Mouse (Mus musculus): ENCODE results near the gene Fcrl1. TPM values are rescaled to one million over a fixed set of nuclear protein-coding genes. Genes with fewer than 3 reads are reported as not detected.
"Not testable (repeated sequence)": the region's sequence is repeated elsewhere in the genome, so short reads cannot be mapped to it uniquely, and the experiment has no call there.

Fcrl1 gene
- 0.21 and 0.29 TPM in 2 replicates for polyA plus RNA-seq (2012; rRNA removed)

DNA sequence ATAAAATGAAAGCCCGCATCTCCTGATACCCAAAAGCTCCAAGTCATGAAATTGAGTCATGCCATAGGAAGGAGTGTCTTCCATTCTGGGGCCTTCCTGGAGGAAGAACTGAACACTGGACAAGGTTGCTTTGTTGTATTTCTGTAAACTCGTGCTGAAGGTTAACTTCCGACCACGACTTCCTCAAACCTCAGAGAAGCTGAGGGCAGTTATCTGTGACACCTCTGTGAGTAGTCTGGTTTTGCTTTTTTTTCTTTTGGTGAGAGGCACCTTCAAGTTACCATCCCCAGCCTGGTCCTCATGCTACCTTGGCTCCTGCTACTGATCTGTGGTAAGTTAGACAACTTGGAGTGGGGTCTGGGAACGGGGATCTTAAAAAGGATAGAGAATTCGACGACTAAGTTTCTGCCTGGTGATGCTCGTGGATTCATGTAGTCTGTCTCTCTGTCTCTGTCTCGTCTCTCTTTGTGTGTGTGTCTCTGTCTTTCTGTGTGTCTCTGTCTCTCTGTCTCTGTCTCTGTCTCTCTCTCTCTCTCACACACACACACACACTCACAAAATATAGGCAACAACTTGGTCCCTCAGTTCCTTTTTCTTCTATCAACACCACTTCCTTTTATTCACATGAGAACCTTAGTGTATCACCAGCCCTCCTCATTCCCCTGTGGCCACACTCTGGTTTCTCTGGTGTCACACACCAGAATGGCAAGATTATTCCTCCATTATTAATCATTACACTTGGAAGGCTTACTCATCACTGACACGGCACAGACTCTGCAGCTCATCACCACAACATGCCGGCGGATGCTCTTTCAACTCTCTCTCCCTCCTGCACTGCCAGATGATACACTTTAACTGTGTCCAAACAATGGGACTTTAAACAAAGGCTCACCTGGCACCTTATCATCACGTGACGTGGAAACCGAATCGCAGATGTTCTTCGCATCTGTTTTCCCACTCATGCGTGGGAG is at the start of gene Fcrl1:
TSS of gene Fcrl1 (plus strand) at position 193 of the 971 bp plus-strand sequence.
- DNase-seq, result no peak
- Histone ChIP-seq H3K27ac (ENCODE audit: insufficient read depth, low read length) (no peak within 1 kb of the TSS), H3K4me1 (ENCODE audit: control insufficient read depth, insufficient read depth, low read length) (no peaks in the 10 kb centered on the region), H3K27me3 (ENCODE audit: control insufficient read depth, insufficient read depth, low read length) (no peaks in the 10 kb centered on the region), H3K4me3 (replicated peaks; ENCODE audit: insufficient read depth, low read depth, low read length) (no peak within 1 kb of the TSS)
- WGBS, result 84% methylated on average over 18 of the region's 18 CpGs
- TF ChIP-seq CTCF (IDR thresholded peaks at IDR 0.05; ENCODE audit: borderline replicate concordance, insufficient read depth, low read depth, low read length) (no peak), POLR2A (IDR thresholded peaks at IDR 0.05; ENCODE audit: borderline replicate concordance, insufficient read depth, low read length) (no peak)

DNA sequence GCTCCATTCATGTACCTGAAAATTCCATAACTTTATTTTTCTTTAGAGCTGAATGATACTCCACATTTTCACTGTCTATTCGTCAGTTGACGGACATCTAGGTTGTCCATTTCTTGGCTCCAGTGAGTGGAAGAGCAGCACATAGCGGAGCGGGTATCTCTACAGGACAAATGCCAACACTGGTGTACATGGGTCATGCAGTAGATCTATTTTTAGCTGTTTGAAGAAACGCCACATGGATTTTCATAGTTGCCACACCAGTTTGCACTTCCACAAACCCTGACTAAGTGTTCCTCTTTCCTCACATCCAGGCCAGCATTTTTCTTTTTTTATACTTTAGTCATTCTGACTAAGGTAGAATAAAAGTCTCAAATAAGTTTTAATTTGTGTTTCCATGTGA is 38.3 kb upstream of the Fcrl1 start:
- Histone ChIP-seq H3K4me3 (replicated peaks; ENCODE audit: insufficient read depth, low read depth, low read length) (no peak overlapping the region), H3K27ac (ENCODE audit: insufficient read depth, low read length) (no peak overlapping the region), H3K4me1 (ENCODE audit: control insufficient read depth, insufficient read depth, low read length) (no peaks in the 10 kb centered on the region), H3K27me3 (ENCODE audit: control insufficient read depth, insufficient read depth, low read length) (no peaks in the 10 kb centered on the region)
- no peak for DNase-seq
- WGBS, result 51% methylated on average over 5 of the region's 5 CpGs
- TF ChIP-seq CTCF (IDR thresholded peaks at IDR 0.05; ENCODE audit: borderline replicate concordance, insufficient read depth, low read depth, low read length) (no peak), POLR2A (IDR thresholded peaks at IDR 0.05; ENCODE audit: borderline replicate concordance, insufficient read depth, low read length) (no peak)

DNA sequence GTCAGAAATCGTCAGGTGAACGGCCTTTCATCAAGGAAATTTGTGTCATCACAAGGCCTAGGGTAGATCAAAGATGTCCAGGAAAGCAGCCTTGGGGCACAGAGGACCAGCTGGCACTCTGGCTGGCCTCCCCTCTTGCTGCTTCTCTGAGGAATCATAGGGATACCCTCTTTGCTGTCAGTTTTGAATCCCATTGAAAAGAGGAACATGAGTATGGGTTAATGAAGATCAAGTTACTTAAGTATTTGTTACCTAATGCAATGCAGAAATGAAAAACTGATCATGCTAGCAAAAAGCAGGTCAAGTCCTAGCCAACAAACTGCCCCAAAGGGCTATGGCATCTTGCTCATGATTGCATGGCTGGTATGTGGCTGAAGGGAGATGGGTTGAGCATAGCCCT is 25.2 kb upstream of the Fcrl1 start:
- not testable (repeated sequence) for H3K27me3 ChIP-seq (ENCODE audit: control insufficient read depth, insufficient read depth, low read length); H3K27ac ChIP-seq (ENCODE audit: insufficient read depth, low read length); DNase-seq; H3K4me3 ChIP-seq (replicated peaks; ENCODE audit: insufficient read depth, low read depth, low read length); H3K4me1 ChIP-seq (ENCODE audit: control insufficient read depth, insufficient read depth, low read length)
- WGBS, result 75% methylated on average over 2 of the region's 2 CpGs

DNA sequence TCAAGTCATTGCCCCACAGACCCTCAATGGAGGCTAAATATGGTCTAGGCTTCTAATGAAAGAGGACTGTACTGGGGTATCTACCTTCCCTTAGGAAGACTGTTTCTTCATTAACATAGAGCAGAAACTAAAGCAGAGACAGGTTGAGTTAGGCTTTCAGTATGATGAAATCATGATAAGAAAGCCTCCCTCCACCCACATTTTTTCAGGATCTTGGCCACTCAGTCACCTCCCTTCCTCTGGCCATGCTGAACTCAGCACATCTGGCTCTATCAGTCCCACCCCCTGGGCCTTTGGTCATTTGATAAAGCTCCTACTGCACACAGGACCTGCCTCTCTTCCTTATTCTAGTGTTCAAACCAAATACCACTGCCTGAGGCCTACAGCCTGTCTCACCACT is 18.6 kb upstream of the Fcrl1 start, which contains the start of gene Cd5l:
TSS of gene Cd5l (plus strand) at position 301 of the 400 bp plus-strand sequence.
- no peaks in the 10 kb centered on the region for H3K4me1 ChIP-seq (ENCODE audit: control insufficient read depth, insufficient read depth, low read length)
- TF ChIP-seq CTCF (IDR thresholded peaks at IDR 0.05; ENCODE audit: borderline replicate concordance, insufficient read depth, low read depth, low read length) (no peak), POLR2A (IDR thresholded peaks at IDR 0.05; ENCODE audit: borderline replicate concordance, insufficient read depth, low read length) (no peak)
- no peak within 1 kb of the TSS for H3K27ac ChIP-seq (ENCODE audit: insufficient read depth, low read length)
- no peak within 1 kb of the TSS for H3K4me3 ChIP-seq (replicated peaks; ENCODE audit: insufficient read depth, low read depth, low read length)
- no peak for DNase-seq
- no peaks in the 10 kb centered on the region for H3K27me3 ChIP-seq (ENCODE audit: control insufficient read depth, insufficient read depth, low read length)

DNA sequence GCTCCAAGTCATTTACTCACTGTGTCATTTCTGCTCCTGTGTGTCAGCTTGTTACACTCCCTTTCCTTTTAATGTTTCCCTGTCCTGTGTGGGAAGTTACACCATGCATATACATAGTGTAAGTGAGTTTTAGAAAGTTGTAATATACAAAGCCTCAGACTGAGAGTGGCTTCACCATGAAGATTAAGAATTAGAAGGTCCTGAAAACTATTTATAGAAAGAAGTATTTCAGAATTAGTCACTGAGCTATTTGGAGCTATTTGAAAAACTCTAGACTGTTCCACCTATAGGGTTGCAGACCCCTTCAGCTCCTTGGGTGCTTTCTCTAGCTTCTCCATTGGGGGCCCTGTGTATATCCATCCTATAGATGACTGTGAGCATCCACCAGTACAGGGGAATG is 17.0 kb upstream of the Fcrl1 start:
- H3K4me1 ChIP-seq (ENCODE audit: control insufficient read depth, insufficient read depth, low read length), result no peaks in the 10 kb centered on the region
- no peaks in the 10 kb centered on the region for H3K27me3 ChIP-seq (ENCODE audit: control insufficient read depth, insufficient read depth, low read length)
- no peak overlapping the region for H3K27ac ChIP-seq (ENCODE audit: insufficient read depth, low read length)
- TF ChIP-seq CTCF (IDR thresholded peaks at IDR 0.05; ENCODE audit: borderline replicate concordance, insufficient read depth, low read depth, low read length), result no peak
- no peak for TF ChIP-seq POLR2A (IDR thresholded peaks at IDR 0.05; ENCODE audit: borderline replicate concordance, insufficient read depth, low read length)
- no peak for DNase-seq
- H3K4me3 ChIP-seq (replicated peaks; ENCODE audit: insufficient read depth, low read depth, low read length), result no peak overlapping the region

GRCm38 (mm10) chr3:87360466-87360865 is 15.7 kb upstream of the Fcrl1 start:
- TF ChIP-seq CTCF (IDR thresholded peaks at IDR 0.05; ENCODE audit: borderline replicate concordance, insufficient read depth, low read depth, low read length) (no peak), POLR2A (IDR thresholded peaks at IDR 0.05; ENCODE audit: borderline replicate concordance, insufficient read depth, low read length) (no peak)
- 51% methylated on average over 6 of the region's 6 CpGs for WGBS
- no peak overlapping the region for H3K4me3 ChIP-seq (replicated peaks; ENCODE audit: insufficient read depth, low read depth, low read length)
- no peaks in the 10 kb centered on the region for H3K4me1 ChIP-seq (ENCODE audit: control insufficient read depth, insufficient read depth, low read length)
- no peak for DNase-seq
- H3K27ac ChIP-seq (ENCODE audit: insufficient read depth, low read length), result no peak overlapping the region
- no peaks in the 10 kb centered on the region for H3K27me3 ChIP-seq (ENCODE audit: control insufficient read depth, insufficient read depth, low read length)

- TF ChIP-seq CTCF (IDR thresholded peaks at IDR 0.05; ENCODE audit: borderline replicate concordance, insufficient read depth, low read depth, low read length) (no peak), POLR2A (IDR thresholded peaks at IDR 0.05; ENCODE audit: borderline replicate concordance, insufficient read depth, low read length) (no peak)
- no peak overlapping the region for H3K27ac ChIP-seq (ENCODE audit: insufficient read depth, low read length)
- no peaks in the 10 kb centered on the region for H3K4me1 ChIP-seq (ENCODE audit: control insufficient read depth, insufficient read depth, low read length)
- no peak for DNase-seq
- H3K4me3 ChIP-seq (replicated peaks; ENCODE audit: insufficient read depth, low read depth, low read length), result no peak overlapping the region
- 88% methylated on average over 14 of the region's 14 CpGs for WGBS
- H3K27me3 ChIP-seq (ENCODE audit: control insufficient read depth, insufficient read depth, low read length), result no peaks in the 10 kb centered on the region
These were observed 10.5 kb upstream of the Fcrl1 start for GRCm38 (mm10) chr3:87365691-87366090.

GRCm38 (mm10) chr3:87367511-87367910 is 8.7 kb upstream of the Fcrl1 start:
- no peak for TF ChIP-seq CTCF (IDR thresholded peaks at IDR 0.05; ENCODE audit: borderline replicate concordance, insufficient read depth, low read depth, low read length)
- H3K27me3 ChIP-seq (ENCODE audit: control insufficient read depth, insufficient read depth, low read length), result no peaks in the 10 kb centered on the region
- WGBS, result 84% methylated on average over 10 of the region's 10 CpGs
- H3K27ac ChIP-seq (ENCODE audit: insufficient read depth, low read length), result no peak overlapping the region
- no peak overlapping the region for H3K4me3 ChIP-seq (replicated peaks; ENCODE audit: insufficient read depth, low read depth, low read length)
- no peaks in the 10 kb centered on the region for H3K4me1 ChIP-seq (ENCODE audit: control insufficient read depth, insufficient read depth, low read length)
- DNase-seq, result no peak

All from cerebellum, adult 2 months (tissue).